Mouse (Mus musculus) left cerebral cortex, postnatal 36 days (tissue): Measurements from ENCODE around the gene Tns3. TPM values are rescaled to one million over a fixed set of nuclear protein-coding genes. Genes with fewer than 3 reads are reported as not detected.
A peak's percentile ranks its signal among the peaks of the same experiment; 100 is the strongest.

Experiments
- DNase-seq, 2 experiments: peaks; one replicate each; pipeline ENCODE4 v3.0.0; 2021 to 2022; ENCODE audit warnings: low spot score in 2 of 2, mixed read lengths in 1 of 2
- intact Hi-C: fragments of 180-260 bp; cut with DNase I; formaldehyde crosslinking; loops from one replicate; pipeline ENCODE4 v1.15.1; 2025
- total RNA-seq, 2 experiments: library from RNA; stranded (reverse); gene quantifications; 2 replicates each; pipeline ENCODE4 v1.2.3; 2021

The Tns3 gene
- total RNA-seq, 2 experiments from 2014 or later: 36.9 to 39.4 TPM

- no peak for DNase-seq
- intact Hi-C loops: loop anchor here (2.0 kb wide), 2 partner anchors 98 to 436 kb away; no protein-coding TSS in a partner anchor
These were observed 239.1 kb downstream of the Tns3 start for GRCm38 (mm10) chr11:8425226-8425570.

- intact Hi-C loops: loop anchor here (2.0 to 5.0 kb wide), 4 partner anchors 98 to 713 kb away; no protein-coding TSS in a partner anchor
- DNase-seq: peak; percentile 61 to 77
These were observed 239.8 kb downstream of the Tns3 start for GRCm38 (mm10) chr11:8424342-8425225.

DNA sequence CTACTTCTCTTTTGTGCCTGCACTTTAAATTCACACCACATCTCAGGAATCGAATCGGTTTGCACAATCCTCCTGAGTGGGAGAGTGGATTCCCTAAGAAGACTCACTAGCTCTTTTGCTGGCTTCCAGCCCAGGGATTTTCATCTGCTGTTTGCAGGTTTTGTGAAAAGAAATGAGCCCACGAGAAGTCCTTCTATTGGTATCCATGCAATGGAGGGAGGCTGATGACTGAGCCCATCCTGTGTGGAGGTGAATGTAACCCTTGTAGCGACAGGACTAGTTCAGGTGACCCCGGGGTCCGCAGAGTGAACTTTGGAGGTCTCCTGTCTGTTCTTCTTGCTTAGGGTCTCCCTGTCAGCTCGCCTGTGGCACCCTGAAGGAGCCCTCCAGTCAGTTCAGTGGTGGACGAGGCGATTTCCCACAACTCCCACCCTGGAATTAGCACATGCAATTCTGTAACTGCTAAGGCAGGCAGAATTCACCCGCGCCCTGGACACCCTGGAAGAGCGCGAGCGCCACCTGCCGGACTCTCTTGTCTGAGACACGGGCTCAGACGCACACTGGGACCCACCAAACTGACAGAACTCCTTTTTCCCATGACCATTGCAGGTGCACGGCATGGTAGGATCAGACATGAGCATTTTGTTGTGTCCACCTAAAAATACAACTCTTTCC is 259.0 kb downstream of the Tns3 start:
- peak; percentile 69 to 70 for DNase-seq
- intact Hi-C loops: loop anchor here (2.0 to 10.0 kb wide), 2 partner anchors 1195 to 1751 kb away; partner anchors contain the start of gene Ramp3

DNA sequence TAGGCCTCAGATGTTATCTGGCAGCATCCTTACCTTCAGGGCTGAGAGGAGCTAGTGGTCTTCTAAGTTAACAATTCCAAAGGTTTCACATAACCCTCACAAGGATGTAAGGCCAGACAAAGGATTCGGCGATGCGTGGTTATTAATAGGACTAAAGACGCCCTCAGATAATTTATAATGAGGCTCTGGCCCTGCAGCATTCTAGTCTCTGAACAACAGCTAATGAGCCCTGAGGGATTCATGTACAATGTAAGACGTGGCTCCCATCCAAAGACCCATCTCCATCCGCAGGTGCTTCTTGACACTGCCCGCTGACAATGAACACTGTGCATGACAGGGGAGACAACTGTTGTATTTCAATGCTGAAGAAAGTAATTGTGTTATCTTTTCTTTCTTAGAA is 263.0 kb downstream of the Tns3 start:
- intact Hi-C loops: loop anchor here (10.0 kb wide), 1 partner anchor 1747 kb away; the partner anchor contains the start of gene Ramp3
- no peak for DNase-seq

DNA sequence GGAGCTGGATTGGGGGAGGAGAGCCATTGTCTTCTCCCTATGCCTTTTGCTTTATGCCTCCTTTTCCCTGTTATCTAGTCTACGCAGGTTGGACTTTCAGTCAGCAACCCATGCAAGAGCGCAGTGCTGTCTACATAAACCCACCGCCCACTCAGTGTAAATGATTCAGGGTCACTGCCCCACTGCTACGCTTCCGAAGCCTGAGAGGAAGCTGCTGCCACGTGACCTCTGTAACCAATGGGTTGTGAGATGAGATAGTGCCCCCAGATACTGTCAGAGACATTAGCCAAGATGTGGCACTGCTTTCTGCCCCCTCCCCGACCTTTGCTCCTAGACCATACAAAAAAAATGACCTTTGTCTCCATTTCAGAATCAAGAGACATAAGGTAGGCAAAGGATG is 268.0 kb downstream of the Tns3 start:
- no peak for DNase-seq
- intact Hi-C loops: no loop called here

DNA sequence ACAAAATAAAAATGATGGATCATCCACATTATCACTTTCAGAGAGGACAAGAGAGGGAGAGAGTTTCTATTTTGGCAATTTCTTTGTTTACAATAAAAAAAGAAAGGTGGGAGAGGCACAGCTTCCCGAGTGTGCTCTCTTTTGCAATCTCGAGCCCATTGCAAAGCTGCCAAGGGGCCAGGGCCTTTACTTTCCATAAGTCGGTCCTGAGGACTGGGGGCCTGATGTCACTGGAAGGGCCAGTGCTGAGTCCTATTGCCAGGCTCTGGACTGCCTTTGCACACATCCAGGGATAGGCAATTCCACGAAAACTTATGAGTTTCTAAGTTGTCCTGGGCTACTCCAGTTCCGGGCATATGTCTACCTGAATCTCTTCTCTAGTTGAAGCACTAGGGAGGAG is 272.8 kb downstream of the Tns3 start:
- intact Hi-C loops: no loop called here

GRCm38 (mm10) chr11:8385891-8386405 is 278.4 kb downstream of the Tns3 start:
- intact Hi-C loops: no loop called here
- DNase-seq: no peak

More for the DNA sequence above, 272.8 kb downstream of the Tns3 start:
- DNase-seq: no peak
